Mouse (Mus musculus) hindbrain, embryonic 14.5 days (tissue): ENCODE data around the gene Ankzf1. TPM values are rescaled to one million over a fixed set of nuclear protein-coding genes. Genes with fewer than 3 reads are reported as not detected.
"Not testable (repeated sequence)": the region's sequence is repeated elsewhere in the genome, so short reads cannot be mapped to it uniquely, and the experiment has no call there.

ENCODE experiments used
- ATAC-seq: fragments of 200-750 bp; cut with Nextera tagmentation; 2 replicates; pipeline ENCODE4 v1.8.0; 2017; ENCODE audit warnings: moderate number of reproducible peaks, mild to moderate bottlenecking, moderate TSS enrichment, moderate library complexity; ENCODE audit not compliant: low FRiP score
- DNase-seq: peaks from one replicate; pipeline ENCODE4 v3.0.0-alpha.2; 2015; ENCODE audit warnings: low spot score
- H3K27ac ChIP-seq: fragments of 300-500 bp; sonication (generic); 2 replicates; pipeline ENCODE4 v1.5.1; 2014; ENCODE audit warnings: mild to moderate bottlenecking, moderate library complexity
- H3K27me3 ChIP-seq: fragments of 300-500 bp; sonication (generic); 2 replicates; pipeline ENCODE4 v1.6.1; 2014; ENCODE audit warnings: mild to moderate bottlenecking, low read length, mixed read lengths; ENCODE audit not compliant: control insufficient read depth, insufficient read depth
- H3K36me3 ChIP-seq: fragments of 300-500 bp; sonication (generic); replicated peaks from 2 replicates; pipeline ENCODE4 v1.6.1; 2014; ENCODE audit not compliant: control insufficient read depth, insufficient read depth
- H3K4me1 ChIP-seq: fragments of 300-500 bp; sonication (generic); replicated peaks from 2 replicates; pipeline ENCODE4 v1.6.1; 2014; ENCODE audit warnings: antibody characterized with exemption, low read length, mixed read lengths; ENCODE audit not compliant: control insufficient read depth, insufficient read depth
- H3K4me2 ChIP-seq: fragments of 300-500 bp; sonication (generic); replicated peaks from 2 replicates; pipeline ENCODE4 v1.6.1; 2014; ENCODE audit warnings: mild to moderate bottlenecking, moderate library complexity
- H3K4me3 ChIP-seq: fragments of 300-500 bp; sonication (generic); replicated peaks from 2 replicates; pipeline ENCODE4 v1.5.1; 2014; ENCODE audit warnings: mild to moderate bottlenecking, low read length
- H3K9ac ChIP-seq: fragments of 300-500 bp; sonication (generic); 2 replicates; pipeline ENCODE4 v1.6.1; 2014
- H3K9me3 ChIP-seq: fragments of 300-500 bp; sonication (generic); 2 replicates; pipeline ENCODE4 v1.6.1; 2016; ENCODE audit warnings: low read length; ENCODE audit not compliant: control insufficient read depth
- WGBS: fragments of 180-500 bp; shearing (Covaris S2); extraction: QIAGEN DNeasy Blood & Tissue Kit; methylation state at CpG from one replicate; pipeline ENCODE4 v1.1.7; 2014; 5-methylcytosine and 5-hydroxymethylcytosine counted together
- polyA plus RNA-seq: library from polyadenylated mRNA; unstranded; fragments of >200 nt; fragmentation: Nextera tagmentation; extraction: Ambion mirVana; gene quantifications from 2 replicates; pipeline ENCODE4 v1.2.1, GENCODE M21; 2014

Ankzf1 gene
- polyA plus RNA-seq, 1 experiment from 2014 or later = 18.4 TPM

DNA sequence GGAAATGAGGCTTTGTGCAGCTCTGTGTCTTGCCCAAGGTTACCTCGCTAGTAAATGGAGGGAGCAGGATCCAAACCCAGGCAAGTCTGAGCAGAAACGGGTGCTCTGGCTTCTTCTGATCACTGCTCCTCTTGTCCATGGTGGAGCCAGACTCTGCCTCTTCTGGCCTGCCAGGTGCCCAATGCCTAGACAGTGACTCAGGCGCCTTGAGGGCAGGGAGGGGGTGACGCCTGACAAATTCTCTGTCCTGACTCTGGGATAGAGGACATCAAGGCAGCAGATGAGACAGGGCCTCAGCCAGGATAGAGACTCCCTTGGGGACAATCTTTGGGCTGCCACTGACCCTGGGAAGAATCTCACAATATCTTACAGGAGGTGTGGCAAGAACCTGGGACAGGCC lies 39.3 kb downstream of the Ankzf1 start:
- WGBS = 82% methylated on average over 4 of the region's 4 CpGs
- Histone ChIP-seq H3K27ac (no peak overlapping the region), H3K4me3 (no peak overlapping the region), H3K27me3 (no peaks in the 10 kb centered on the region), H3K4me1 (0 out of 2 replicates have a peak, but pooled peaks cover 4% of the 10 kb centered on the region), H3K4me2 (no peak overlapping the region), H3K9ac (no peak overlapping the region), H3K36me3 (no peaks in the 10 kb centered on the region), H3K9me3 (no peaks in the 10 kb centered on the region)
- DNase-seq (no peak), ATAC-seq (no peak)

DNA sequence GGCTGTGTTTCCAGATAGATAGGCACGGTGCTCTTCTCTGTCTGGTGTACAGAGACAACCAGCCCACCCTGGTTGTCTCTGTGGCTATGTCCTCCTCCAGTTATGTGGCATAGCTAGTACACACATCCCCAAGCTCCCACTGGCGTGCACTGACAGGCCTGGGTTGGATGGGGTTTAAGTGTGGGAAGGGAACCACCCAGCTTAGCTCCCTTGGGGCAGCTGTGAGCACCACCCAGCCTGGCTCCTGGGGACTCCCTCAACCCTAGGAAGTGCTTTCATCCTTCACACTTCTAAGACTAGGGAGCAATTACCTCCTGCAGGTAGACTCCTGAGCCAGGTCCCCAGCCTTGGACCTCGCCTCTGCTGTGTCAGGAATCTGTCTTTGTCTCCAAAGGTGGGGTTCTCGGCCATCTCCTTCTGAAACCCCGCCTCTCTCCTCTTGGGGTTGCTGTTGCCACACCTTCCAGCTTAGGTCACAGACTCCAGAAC lies 39.8 kb downstream of the Ankzf1 start, which contains the start of gene A630095N17Rik:
A630095N17Rik (minus strand) TSS at position 439 of the 489 bp plus-strand sequence.
- WGBS = 75% methylated on average over 5 of the region's 5 CpGs
- H3K36me3 ChIP-seq = no peaks in the 10 kb centered on the region

DNA sequence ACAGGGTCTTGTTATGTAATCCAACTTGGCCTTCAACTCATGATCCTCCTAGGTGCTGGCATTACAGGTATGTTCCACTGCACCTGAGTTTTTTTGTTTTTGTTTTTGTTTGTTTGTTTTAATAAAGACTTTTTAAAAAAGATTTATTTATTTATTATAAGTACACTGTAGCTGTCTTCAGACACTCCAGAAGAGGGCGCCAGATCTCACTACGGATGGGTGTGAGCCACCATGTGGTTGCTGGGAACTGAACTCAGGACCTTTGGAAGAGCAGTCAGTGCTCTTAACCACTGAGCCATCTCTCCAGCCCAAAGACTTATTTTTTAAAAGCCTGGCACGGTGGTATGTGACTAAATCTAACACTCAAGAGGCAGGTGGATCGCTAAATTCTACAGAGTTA lies 40.5 kb downstream of the Ankzf1 start:
- H3K9me3 ChIP-seq, ATAC-seq, H3K9ac ChIP-seq, DNase-seq, H3K36me3 ChIP-seq, H3K27me3 ChIP-seq, H3K27ac ChIP-seq, H3K4me3 ChIP-seq, H3K4me2 ChIP-seq: not testable (repeated sequence)
- WGBS = 76% methylated on average over 4 of the region's 4 CpGs
- H3K4me1 ChIP-seq = peaks cover 11% of the 10 kb centered on the region

More for the DNA sequence above, 39.8 kb downstream of the Ankzf1 start, which contains the start of gene A630095N17Rik:
- no peak within 1 kb of the TSS for H3K9ac ChIP-seq
- no peak for DNase-seq
- H3K9me3 ChIP-seq = no peaks in the 10 kb centered on the region
- H3K4me2 ChIP-seq = no peak within 1 kb of the TSS
- no peak within 1 kb of the TSS for H3K4me3 ChIP-seq
- H3K27me3 ChIP-seq = no peaks in the 10 kb centered on the region
- no peak within 1 kb of the TSS for H3K27ac ChIP-seq
- H3K4me1 ChIP-seq = 0 out of 2 replicates have a peak, but pooled peaks cover 4% of the 10 kb centered on the region
- no peak for ATAC-seq

DNA sequence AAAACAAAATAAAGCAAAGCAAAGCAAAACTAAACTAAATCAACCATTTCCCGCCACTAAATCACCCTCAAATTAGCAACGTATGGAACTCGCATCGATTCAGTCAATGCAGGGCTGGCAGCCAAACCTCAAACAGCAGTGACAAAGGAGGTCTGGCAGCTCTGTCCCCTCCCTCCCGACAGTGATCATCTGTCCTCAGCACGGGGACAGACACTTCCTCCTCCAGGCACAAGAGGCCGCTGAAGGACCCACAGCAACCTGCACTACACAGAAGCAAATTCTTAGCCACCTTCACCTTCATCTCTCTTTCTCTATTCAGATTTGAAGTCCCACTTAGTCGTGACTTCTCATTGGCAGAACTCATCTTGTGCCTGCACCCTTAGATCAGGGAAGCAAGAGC lies 42.7 kb downstream of the Ankzf1 start:
- H3K4me2 ChIP-seq = no peak overlapping the region
- under 1% methylated on average over 8 of the region's 8 CpGs for WGBS
- peak; percentile 64 for ATAC-seq

DNA sequence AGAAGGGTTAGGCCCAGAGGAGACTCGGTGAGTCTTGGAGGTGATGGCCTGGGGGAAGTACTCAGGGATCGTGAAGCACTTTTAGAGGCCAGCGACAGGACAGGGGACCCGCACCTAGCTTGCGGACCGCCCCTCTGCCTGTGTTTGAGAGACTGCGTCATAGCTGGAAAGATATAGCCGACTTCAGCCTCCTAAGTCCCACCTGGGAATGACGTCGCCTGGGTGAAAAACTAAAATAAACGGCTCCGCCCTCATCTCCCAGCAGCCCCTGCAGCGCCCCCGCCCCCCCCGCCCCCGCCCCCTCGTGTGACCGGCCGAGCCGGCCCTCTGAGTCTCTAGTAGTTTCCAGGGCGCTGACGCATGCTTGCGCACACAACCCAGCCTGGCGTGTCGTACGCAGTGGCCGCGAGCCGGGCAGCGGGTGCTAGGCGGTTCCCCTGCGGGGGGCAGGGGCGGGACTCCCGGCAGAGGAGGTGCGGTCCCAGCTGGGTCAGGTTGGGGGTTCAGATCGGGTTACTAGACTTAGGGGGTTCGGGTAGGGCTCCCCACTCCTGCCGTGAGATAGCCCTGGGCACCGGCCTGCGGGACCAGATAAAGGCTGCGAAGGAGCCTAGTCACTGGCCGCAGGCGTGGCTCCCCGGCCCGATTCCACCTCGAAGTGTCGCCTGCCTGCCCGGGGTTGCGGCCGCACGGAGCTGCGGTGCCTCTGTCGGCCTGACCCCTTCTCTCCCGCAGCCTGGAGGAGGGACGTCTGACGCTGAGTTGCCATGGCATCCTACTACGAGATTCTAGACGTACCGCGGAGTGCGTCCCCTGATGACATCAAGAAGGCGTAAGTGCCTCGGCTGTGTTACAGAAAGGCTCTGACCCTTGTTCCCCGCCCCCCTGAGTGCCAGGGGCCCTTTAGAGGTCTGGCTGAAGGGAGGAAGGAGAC lies 44.4 kb downstream of the Ankzf1 start, which contains the start of gene Dnajb2:
Dnajb2 (plus strand) TSS at position 290 of the 934 bp plus-strand sequence.
- ATAC-seq (peak; percentile 89), DNase-seq (peak; percentile 68)
- WGBS = 1% methylated on average over 64 of the region's 64 CpGs
- Histone ChIP-seq H3K27ac (peak within 1 kb of the TSS; percentile 87), H3K4me3 (peak within 1 kb of the TSS; percentile 63), H3K4me2 (peak within 1 kb of the TSS; percentile 83), H3K9ac (peak within 1 kb of the TSS; percentile 85), H3K36me3 (peaks cover 20% of the 10 kb centered on the region), H3K9me3 (no peaks in the 10 kb centered on the region), H3K27me3 (no peaks in the 10 kb centered on the region), H3K4me1 (peaks cover 15% of the 10 kb centered on the region)

More for the DNA sequence above, 42.7 kb downstream of the Ankzf1 start:
- H3K27me3 ChIP-seq = no peaks in the 10 kb centered on the region
- peaks cover 15% of the 10 kb centered on the region for H3K4me1 ChIP-seq
- peak; percentile 55 for DNase-seq
- peaks cover 6% of the 10 kb centered on the region; the same call in 1 of the 2 replicates for H3K36me3 ChIP-seq
- H3K9me3 ChIP-seq = no peaks in the 10 kb centered on the region
- H3K4me3 ChIP-seq = no peak overlapping the region
- no peak overlapping the region for H3K9ac ChIP-seq
- H3K27ac ChIP-seq = no peak overlapping the region; the same call in 1 of the 2 replicates

DNA sequence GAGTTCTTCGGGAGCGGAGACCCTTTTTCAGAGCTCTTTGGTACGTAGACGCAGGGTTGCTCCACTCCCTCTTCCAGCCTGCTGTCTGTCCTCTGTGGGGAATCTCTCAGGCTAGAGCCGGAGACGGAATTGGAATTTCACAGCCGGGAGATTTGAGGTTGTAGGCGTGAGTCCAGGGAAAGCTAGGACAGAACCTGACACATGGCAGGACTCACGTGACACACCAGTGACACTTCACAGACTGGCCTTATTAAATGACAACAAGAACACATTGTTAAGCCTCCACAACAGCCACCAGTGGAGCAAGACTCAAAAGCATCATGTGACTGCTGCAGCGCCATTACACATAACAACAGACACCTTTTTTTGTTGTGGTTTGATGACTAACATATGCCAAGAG lies 47.6 kb downstream of the Ankzf1 start:
- no peaks in the 10 kb centered on the region for H3K9me3 ChIP-seq
- H3K4me1 ChIP-seq = peaks cover 15% of the 10 kb centered on the region
- H3K4me3 ChIP-seq = no peak overlapping the region
- peaks cover 30% of the 10 kb centered on the region for H3K36me3 ChIP-seq
- WGBS = 83% methylated on average over 10 of the region's 10 CpGs
- DNase-seq (no peak), ATAC-seq (no peak)
- no peak overlapping the region for H3K4me2 ChIP-seq
- no peaks in the 10 kb centered on the region for H3K27me3 ChIP-seq
- no peak overlapping the region for H3K27ac ChIP-seq
- no peak overlapping the region for H3K9ac ChIP-seq

DNA sequence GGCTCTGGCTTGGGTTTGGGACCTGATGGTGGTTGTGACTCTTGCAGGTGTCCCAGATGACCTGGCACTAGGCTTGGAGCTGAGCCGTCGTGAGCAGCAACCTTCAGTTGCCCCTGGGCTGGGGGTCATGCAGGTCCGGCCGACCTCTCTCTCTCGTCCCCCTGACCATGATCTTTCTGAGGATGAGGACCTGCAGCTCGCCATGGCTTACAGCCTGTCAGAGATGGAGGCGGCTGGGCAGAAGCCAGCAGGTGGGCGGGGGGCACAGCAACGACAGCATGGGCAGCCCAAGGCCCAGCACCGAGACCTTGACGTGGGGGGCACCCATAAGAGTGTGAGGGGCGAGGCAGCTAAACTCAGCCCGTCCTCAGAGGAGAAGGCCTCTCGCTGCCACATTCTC lies 51.5 kb downstream of the Ankzf1 start:
- H3K4me1 ChIP-seq = no peaks in the 10 kb centered on the region
- no peak overlapping the region for H3K4me3 ChIP-seq
- DNase-seq (no peak), ATAC-seq (no peak)
- no peaks in the 10 kb centered on the region for H3K27me3 ChIP-seq
- no peak overlapping the region for H3K4me2 ChIP-seq
- H3K9me3 ChIP-seq = no peaks in the 10 kb centered on the region
- WGBS = 90% methylated on average over 14 of the region's 14 CpGs
- no peak overlapping the region for H3K27ac ChIP-seq
- no peak overlapping the region for H3K9ac ChIP-seq
- H3K36me3 ChIP-seq = peaks cover 30% of the 10 kb centered on the region

DNA sequence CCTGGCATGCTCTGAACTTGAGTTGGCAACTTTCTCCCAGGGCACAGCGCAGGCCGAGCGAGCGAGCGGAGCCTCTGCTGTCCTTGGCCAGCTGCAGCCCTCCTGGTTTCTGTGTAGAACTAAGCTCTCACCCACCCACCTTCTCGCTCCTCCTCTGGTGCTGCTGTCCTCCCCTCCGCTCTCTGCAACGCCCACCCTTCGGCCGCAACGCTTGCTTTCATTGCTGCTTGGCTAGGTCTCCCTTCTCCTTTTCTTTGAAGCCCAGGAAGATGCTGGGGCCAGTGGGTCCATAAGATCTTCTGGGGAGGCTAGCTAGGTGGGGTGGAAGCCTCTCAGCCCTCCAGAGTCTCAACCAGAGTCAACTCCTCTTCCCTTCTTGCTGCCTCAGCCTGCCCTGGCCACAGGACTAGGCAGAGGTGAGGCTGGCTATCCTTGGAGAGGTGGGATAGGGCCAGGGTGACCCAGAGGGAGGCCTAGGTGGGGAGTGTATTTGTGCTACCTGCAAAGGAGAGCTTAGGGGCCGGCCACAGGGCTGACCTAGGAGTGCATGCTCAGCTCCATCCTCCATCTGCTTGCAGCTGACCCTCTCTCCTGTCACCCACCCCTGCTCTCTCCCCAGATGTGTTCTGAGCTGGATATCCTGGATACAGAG lies 52.4 kb downstream of the Ankzf1 start:
- no peaks in the 10 kb centered on the region for H3K4me1 ChIP-seq
- no peak overlapping the region for H3K9ac ChIP-seq
- H3K4me2 ChIP-seq = no peak overlapping the region
- 85% methylated on average over 12 of the region's 12 CpGs for WGBS
- ATAC-seq (peak; percentile 4; the same call in 1 of the 2 replicates), DNase-seq (no peak)
- peaks cover 26% of the 10 kb centered on the region for H3K36me3 ChIP-seq
- no peak overlapping the region for H3K4me3 ChIP-seq
- H3K27ac ChIP-seq = no peak overlapping the region
- H3K27me3 ChIP-seq = no peaks in the 10 kb centered on the region
- H3K9me3 ChIP-seq = no peaks in the 10 kb centered on the region

DNA sequence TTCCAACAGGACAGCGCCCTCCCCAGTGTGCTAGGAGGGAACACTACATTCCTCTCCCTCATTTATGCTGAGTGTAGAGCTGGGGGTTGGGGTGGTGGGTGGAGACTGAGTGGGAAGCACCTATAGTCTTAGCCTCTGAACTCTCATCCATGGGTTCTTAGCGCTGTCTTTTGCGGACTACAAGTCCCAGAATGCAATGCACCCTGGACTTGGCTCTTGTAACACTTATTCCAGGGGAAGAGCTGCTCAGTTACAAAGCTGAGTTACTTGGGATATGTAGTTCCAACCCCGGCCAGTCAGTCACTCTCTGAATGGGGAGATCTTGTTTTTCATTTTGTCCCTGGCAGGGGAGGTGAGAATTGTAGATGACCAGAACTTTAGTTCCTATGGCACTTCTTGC lies 52.9 kb downstream of the Ankzf1 start:
- 20% methylated on average over 4 of the region's 4 CpGs for WGBS
- Histone ChIP-seq H3K27me3 (no peaks in the 10 kb centered on the region), H3K4me2 (no peak overlapping the region), H3K4me3 (no peak overlapping the region), H3K9ac (no peak overlapping the region), H3K4me1 (no peaks in the 10 kb centered on the region), H3K27ac (no peak overlapping the region; the same call in 1 of the 2 replicates), H3K36me3 (peaks cover 22% of the 10 kb centered on the region), H3K9me3 (no peaks in the 10 kb centered on the region)
- peak; percentile 64; the same call in 1 of the 2 replicates for ATAC-seq
- peak; percentile 70 for DNase-seq
